Mouse (Mus musculus) limb, embryonic 14.5 days (tissue): ENCODE data around the gene 2010315B03Rik. TPM values are rescaled to one million over a fixed set of nuclear protein-coding genes. Genes with fewer than 3 reads are reported as not detected.

Source experiments
- ATAC-seq: fragments of 200-750 bp; cut with Nextera tagmentation; 2 replicates; pipeline ENCODE4 v1.8.0; 2017; ENCODE audit warnings: low read depth, moderate number of reproducible peaks, moderate TSS enrichment; ENCODE audit not compliant: low FRiP score
- DNase-seq: peaks from one replicate; pipeline ENCODE4 v3.0.0-alpha.2; 2015; ENCODE audit warnings: low spot score
- H3K27ac ChIP-seq: fragments of 300-500 bp; sonication (generic); replicated peaks from 2 replicates; pipeline ENCODE4 v1.5.1; 2014; ENCODE audit warnings: low read depth, mild to moderate bottlenecking, low read length, moderate library complexity, mixed read lengths
- H3K27me3 ChIP-seq: fragments of 300-500 bp; sonication (generic); 2 replicates; pipeline ENCODE4 v1.6.1; 2014; ENCODE audit warnings: low read length, mixed read lengths; ENCODE audit not compliant: control insufficient read depth, insufficient read depth
- H3K36me3 ChIP-seq: fragments of 300-500 bp; sonication (generic); 2 replicates; pipeline ENCODE4 v1.6.1; 2014; ENCODE audit warnings: mild to moderate bottlenecking, low read length, moderate library complexity, mixed read lengths; ENCODE audit not compliant: control insufficient read depth, insufficient read depth
- H3K4me1 ChIP-seq: fragments of 300-500 bp; sonication (generic); 2 replicates; pipeline ENCODE4 v1.6.1; 2014; ENCODE audit warnings: antibody characterized with exemption, low read length, mixed read lengths; ENCODE audit not compliant: control insufficient read depth, insufficient read depth
- H3K4me2 ChIP-seq: fragments of 300-500 bp; sonication (generic); replicated peaks from 2 replicates; pipeline ENCODE4 v1.6.1; 2014; ENCODE audit warnings: low read depth, mild to moderate bottlenecking, low read length, moderate library complexity; ENCODE audit not compliant: severe bottlenecking
- H3K4me3 ChIP-seq: fragments of 300-500 bp; sonication (generic); replicated peaks from 2 replicates; pipeline ENCODE4 v1.5.1; 2014; ENCODE audit warnings: low read length
- H3K9ac ChIP-seq: fragments of 300-500 bp; sonication (generic); 2 replicates; pipeline ENCODE4 v1.6.1; 2014; ENCODE audit warnings: mild to moderate bottlenecking, low read depth, low read length, moderate library complexity; ENCODE audit not compliant: severe bottlenecking
- H3K9me3 ChIP-seq: fragments of 300-500 bp; sonication (generic); 2 replicates; pipeline ENCODE4 v1.6.1; 2016; ENCODE audit warnings: low read length; ENCODE audit not compliant: control insufficient read depth
- POLR2A ChIP-seq: fragments of 200-500 bp; IDR thresholded peaks from 2 replicates; pipeline ENCODE4 v1.8.0; 2012; ENCODE audit warnings: inconsistent platforms, mild to moderate bottlenecking, moderate library complexity, borderline replicate concordance; ENCODE audit not compliant: insufficient read depth, insufficient read length; ENCODE audit errors: extremely low read depth
- polyA plus RNA-seq, 2 experiments: library from polyadenylated mRNA; depleted of rRNA in 1 of 2; stranded (reverse) in 1 of 2; unstranded in 1 of 2; fragments of >200 nt; fragmentation: Nextera tagmentation in 1 of 2; extraction: Ambion mirVana in 1 of 2; gene quantifications; 2 replicates each; pipeline versions ENCODE4 v1.2.1 to v1.2.3; 2012 to 2014

2010315B03Rik gene
- polyA plus RNA-seq, 2 experiments: 5.5 to 11.7 TPM

DNA sequence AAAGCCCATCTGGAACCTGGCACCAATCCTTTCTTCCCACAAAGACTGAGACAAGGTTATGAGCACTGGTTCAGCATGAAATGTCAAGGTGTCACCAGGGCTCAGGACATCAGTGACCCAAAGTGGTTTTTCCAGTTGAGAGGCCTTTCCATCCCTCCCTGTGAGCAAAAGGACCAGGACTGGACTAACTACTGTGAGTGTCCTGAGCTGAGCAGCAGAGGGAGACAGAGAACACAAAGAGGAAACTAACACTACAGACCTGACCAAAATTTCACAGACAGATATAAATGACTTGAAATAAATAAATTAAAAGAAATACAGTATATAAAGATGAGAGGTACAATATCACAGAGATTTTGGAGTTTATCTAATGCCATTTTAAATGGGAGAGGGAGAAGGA is 61.1 kb downstream of the 2010315B03Rik start:
- H3K4me2 ChIP-seq: no peak overlapping the region
- H3K27me3 ChIP-seq: no peaks in the 10 kb centered on the region
- ATAC-seq (no peak), DNase-seq (no peak)
- no peaks in the 10 kb centered on the region for H3K4me1 ChIP-seq
- H3K9me3 ChIP-seq: peaks cover 4% of the 10 kb centered on the region; the same call in 1 of the 2 replicates
- TF ChIP-seq POLR2A: no peak
- no peak overlapping the region for H3K9ac ChIP-seq
- no peak overlapping the region for H3K4me3 ChIP-seq
- no peak overlapping the region for H3K27ac ChIP-seq
- H3K36me3 ChIP-seq: no peaks in the 10 kb centered on the region

Other genes with a start within 250 kb of the 2010315B03Rik start
- 3.0 and 3.2 TPM in 2 replicates for gene Ccr2, start 210.7 kb downstream of the 2010315B03Rik start, polyA plus RNA-seq (2012; rRNA removed)
- 4.0 and 5.4 TPM in 2 replicates for gene Ccr2, start 210.7 kb downstream of the 2010315B03Rik start, polyA plus RNA-seq (2014; fragmentation: Nextera tagmentation; extraction: Ambion mirVana)
- 1.4 and 1.5 TPM in 2 replicates for gene Ccr5, start 191.2 kb downstream of the 2010315B03Rik start, polyA plus RNA-seq (2012; rRNA removed)
- gene Ccr5, start 191.2 kb downstream of the 2010315B03Rik start, polyA plus RNA-seq (2014; fragmentation: Nextera tagmentation; extraction: Ambion mirVana): 1.0 and 1.3 TPM in 2 replicates
- gene Ppp2r3d, start 164.2 kb upstream of the 2010315B03Rik start, polyA plus RNA-seq (2012; rRNA removed): 301 and 417 TPM in 2 replicates
- gene Ppp2r3d, start 164.2 kb upstream of the 2010315B03Rik start, polyA plus RNA-seq (2014; fragmentation: Nextera tagmentation; extraction: Ambion mirVana): 119 and 129 TPM in 2 replicates
- not detected in 2 replicates for gene Gm21836, start 181.1 kb upstream of the 2010315B03Rik start, polyA plus RNA-seq (2012; rRNA removed)
- not detected in 2 replicates for gene Gm21836, start 181.1 kb upstream of the 2010315B03Rik start, polyA plus RNA-seq (2014; fragmentation: Nextera tagmentation; extraction: Ambion mirVana)